Mouse (Mus musculus): ENCODE data around the gene Dusp19.

DNA sequence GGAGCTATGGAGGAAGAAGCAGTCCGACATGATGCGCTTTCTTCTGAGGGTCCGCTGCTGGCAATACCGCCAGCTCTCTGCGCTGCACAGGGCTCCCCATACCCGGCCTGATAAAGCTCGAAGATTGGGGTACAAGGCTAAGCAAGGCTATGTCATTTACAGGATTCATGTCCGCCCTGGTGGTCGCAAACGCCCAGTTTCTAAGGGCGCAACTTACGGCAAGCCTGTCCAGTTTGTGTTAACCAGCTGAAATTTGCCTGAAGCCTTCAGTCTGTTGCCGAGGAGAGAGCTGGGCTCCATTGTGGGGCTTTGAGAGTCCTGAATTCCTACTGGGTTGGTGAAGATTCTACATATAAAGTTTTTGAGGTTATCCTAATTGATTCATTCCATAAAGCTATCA, 14.1 kb upstream of the Dusp19 start:
- no peak for TF ChIP-seq CTCF (IDR thresholded peaks at IDR 0.05)
- no peak for TF ChIP-seq EP300 (IDR thresholded peaks at IDR 0.05)

All from lung, postnatal 0 days (tissue).